Mouse (Mus musculus): ENCODE measurements at regions not wholly inside any gene's neighbourhood (a gene's known extent, or its start where the extent isn't known, plus 50 kb on each side); places are given as distances from the start of the nearest gene placed in this dataset.

DNA sequence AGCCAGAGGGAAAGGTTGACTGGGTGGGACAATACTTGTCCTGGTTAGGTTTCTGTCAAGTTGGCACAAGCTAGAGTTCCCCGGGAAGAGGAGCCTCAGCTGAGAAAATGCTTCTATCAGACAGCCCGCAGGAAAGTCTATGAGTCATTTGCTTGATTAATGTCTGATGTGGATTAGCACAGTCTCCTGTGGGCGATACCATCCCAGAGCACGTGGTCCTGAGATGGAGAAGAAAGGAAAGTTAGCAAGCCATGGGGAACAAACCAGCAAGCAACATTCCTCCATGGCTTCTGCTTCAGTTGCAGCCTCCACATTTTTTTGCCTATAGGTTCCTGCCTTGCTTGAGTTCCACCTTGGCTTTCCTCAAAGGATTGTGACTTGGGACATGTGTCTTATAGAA is 121.8 kb downstream of the Rchy1 start:
- no peaks in the 10 kb centered on the region for H3K4me1 ChIP-seq (ENCODE audit: insufficient read depth)
- H3K4me3 ChIP-seq (ENCODE audit: low read depth, low read length), result no peak overlapping the region
- ATAC-seq (no peak), DNase-seq (no peak)
- no peaks in the 10 kb centered on the region for H3K27me3 ChIP-seq (ENCODE audit: insufficient read depth, low read length)
- no peaks in the 10 kb centered on the region for H3K36me3 ChIP-seq (ENCODE audit: insufficient read depth)
- H3K4me2 ChIP-seq (ENCODE audit: low read depth), result no peak overlapping the region
- H3K9ac ChIP-seq, result no peak overlapping the region
- H3K27ac ChIP-seq (ENCODE audit: low read depth, low read length), result no peak overlapping the region
- no peaks in the 10 kb centered on the region for H3K9me3 ChIP-seq (ENCODE audit: low read length)
- no peak for TF ChIP-seq CTCF (IDR thresholded peaks at IDR 0.05; ENCODE audit: low read depth)
- 88% methylated on average over 4 of the region's 4 CpGs for WGBS

DNA sequence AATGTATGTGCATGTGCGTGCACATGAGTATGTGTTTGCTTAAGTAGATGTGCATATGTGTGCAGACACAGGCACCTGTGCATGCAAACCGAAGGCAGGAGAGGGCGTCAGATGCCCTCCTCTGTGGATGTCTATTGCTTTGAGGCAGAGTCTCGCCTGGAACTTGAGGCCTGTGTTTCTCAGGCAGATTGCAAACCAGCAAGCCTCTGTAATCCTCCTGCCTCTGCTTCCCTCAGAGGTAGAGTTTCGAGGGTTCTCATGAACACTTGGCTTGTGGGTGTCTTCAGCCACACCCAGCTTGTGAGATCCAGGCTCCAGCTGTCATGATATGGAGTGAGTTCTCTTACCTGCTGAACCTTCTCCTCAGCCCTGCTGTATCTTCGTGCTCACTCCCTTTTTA is 134.4 kb downstream of the Rchy1 start:
- Histone ChIP-seq H3K4me3 (ENCODE audit: low read depth, low read length) (no peak overlapping the region), H3K27ac (ENCODE audit: low read depth, low read length) (no peak overlapping the region), H3K9me3 (ENCODE audit: low read length) (no peaks in the 10 kb centered on the region), H3K9ac (no peak overlapping the region), H3K27me3 (ENCODE audit: insufficient read depth, low read length) (no peaks in the 10 kb centered on the region), H3K36me3 (ENCODE audit: insufficient read depth) (no peaks in the 10 kb centered on the region), H3K4me2 (ENCODE audit: low read depth) (no peak overlapping the region), H3K4me1 (ENCODE audit: insufficient read depth) (no peaks in the 10 kb centered on the region)
- DNase-seq (no peak), ATAC-seq (no peak)
- 84% methylated on average over 6 of the region's 6 CpGs for WGBS
- TF ChIP-seq CTCF (IDR thresholded peaks at IDR 0.05; ENCODE audit: low read depth), result no peak

DNA sequence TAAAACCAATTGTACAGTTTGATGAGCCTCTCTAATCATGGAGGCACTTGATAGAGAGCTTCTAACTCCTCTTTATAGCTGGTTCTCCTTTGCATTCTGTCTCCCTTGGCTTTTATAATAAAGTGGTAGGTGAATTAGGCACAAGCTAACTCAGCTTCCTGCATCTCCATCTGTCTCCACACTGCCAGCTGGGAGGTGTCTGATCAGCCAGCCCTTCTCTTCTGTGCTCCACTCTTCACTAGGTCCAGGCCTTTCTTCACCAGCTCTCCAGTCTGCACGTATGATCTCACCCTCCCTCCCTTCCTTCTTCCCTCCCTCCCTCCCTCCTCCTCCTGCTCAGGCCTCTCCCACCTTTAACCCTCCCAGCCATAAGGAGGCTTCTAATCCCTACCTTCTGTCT is 136.2 kb downstream of the Rchy1 start:
- 24% methylated on average over 1 of the region's 1 CpGs for WGBS
- TF ChIP-seq CTCF (IDR thresholded peaks at IDR 0.05; ENCODE audit: low read depth), result no peak
- DNase-seq (no peak), ATAC-seq (no peak)
- Histone ChIP-seq H3K27ac (ENCODE audit: low read depth, low read length) (no peak overlapping the region), H3K4me1 (ENCODE audit: insufficient read depth) (no peaks in the 10 kb centered on the region), H3K4me3 (ENCODE audit: low read depth, low read length) (no peak overlapping the region), H3K4me2 (ENCODE audit: low read depth) (no peak overlapping the region), H3K9ac (no peak overlapping the region), H3K27me3 (ENCODE audit: insufficient read depth, low read length) (no peaks in the 10 kb centered on the region), H3K36me3 (ENCODE audit: insufficient read depth) (no peaks in the 10 kb centered on the region), H3K9me3 (ENCODE audit: low read length) (no peaks in the 10 kb centered on the region)

DNA sequence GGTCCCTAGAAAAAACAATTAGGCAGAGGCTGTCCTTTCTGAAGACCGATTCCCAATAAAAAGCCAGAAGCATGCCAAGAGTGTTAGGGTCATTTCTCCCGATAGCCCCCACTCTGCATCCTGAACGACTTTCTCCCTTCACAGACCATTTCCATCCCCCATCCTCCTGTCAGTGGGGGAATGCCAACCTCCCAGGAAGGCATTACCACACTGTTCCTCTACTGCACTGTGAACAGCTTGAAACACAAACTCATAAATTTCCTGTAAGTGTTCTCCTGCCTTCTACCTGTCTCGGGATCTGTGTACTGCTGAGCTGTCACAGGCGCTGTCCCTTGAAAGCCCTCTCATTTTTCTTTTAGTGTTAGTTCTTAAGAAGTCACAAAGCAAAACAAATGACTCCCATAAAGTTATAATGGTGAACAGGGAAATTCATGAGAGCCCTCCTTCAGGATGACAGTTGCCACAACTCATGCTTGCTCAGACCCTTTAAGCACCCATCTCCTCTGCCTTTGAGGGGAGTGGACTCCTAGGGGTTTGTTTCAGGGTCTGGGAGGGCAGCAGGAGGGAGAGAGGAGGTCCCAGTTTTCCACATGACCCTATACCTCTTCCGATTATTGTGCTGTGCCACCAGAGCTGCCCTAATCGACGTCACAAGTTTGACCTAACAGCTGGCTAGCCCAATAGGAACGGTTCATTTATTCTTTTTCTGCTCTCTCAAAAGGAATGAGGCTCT is 139.9 kb downstream of the Rchy1 start:
- no peak overlapping the region for H3K4me2 ChIP-seq (ENCODE audit: low read depth)
- TF ChIP-seq CTCF (IDR thresholded peaks at IDR 0.05; ENCODE audit: low read depth), result no peak
- H3K4me3 ChIP-seq (ENCODE audit: low read depth, low read length), result no peak overlapping the region
- no peak overlapping the region for H3K9ac ChIP-seq
- no peaks in the 10 kb centered on the region for H3K36me3 ChIP-seq (ENCODE audit: insufficient read depth)
- DNase-seq, result no peak
- no peaks in the 10 kb centered on the region for H3K27me3 ChIP-seq (ENCODE audit: insufficient read depth, low read length)
- WGBS, result 72% methylated on average over 9 of the region's 9 CpGs
- no peak for ATAC-seq
- no peaks in the 10 kb centered on the region for H3K9me3 ChIP-seq (ENCODE audit: low read length)
- H3K27ac ChIP-seq (ENCODE audit: low read depth, low read length), result no peak overlapping the region
- no peaks in the 10 kb centered on the region for H3K4me1 ChIP-seq (ENCODE audit: insufficient read depth)

DNA sequence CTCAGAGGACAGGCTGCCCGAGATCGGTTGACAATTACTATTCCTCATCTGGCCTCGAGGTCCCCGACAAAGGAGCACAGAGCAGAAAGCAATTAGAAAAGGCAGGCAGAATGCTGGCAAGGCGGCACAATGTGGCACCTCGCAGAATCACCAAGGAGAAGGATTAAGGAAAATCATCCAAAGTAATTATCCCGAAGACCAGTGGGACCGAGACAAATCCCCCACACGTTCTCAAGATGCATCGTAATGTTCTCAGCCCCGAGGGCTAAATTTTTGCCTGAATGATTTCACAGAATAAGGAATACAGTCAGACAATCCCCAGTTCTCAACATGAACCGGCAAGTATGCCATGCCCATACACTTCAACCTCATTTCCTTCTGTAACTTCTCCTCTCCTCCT is 144.1 kb downstream of the Rchy1 start:
- WGBS, result 7% methylated on average over 12 of the region's 12 CpGs
- no peak overlapping the region for H3K27ac ChIP-seq (ENCODE audit: low read depth, low read length)
- H3K4me1 ChIP-seq (ENCODE audit: insufficient read depth), result no peaks in the 10 kb centered on the region
- no peak for DNase-seq
- no peaks in the 10 kb centered on the region for H3K9me3 ChIP-seq (ENCODE audit: low read length)
- H3K9ac ChIP-seq, result no peak overlapping the region; the same call in 1 of the 2 replicates
- H3K36me3 ChIP-seq (ENCODE audit: insufficient read depth), result no peaks in the 10 kb centered on the region
- ATAC-seq, result peak; percentile 45
- no peak overlapping the region for H3K4me3 ChIP-seq (ENCODE audit: low read depth, low read length)
- H3K4me2 ChIP-seq (ENCODE audit: low read depth), result peak overlapping the region; percentile 31; the same call in 1 of the 2 replicates
- no peak for TF ChIP-seq CTCF (IDR thresholded peaks at IDR 0.05; ENCODE audit: low read depth)
- no peaks in the 10 kb centered on the region for H3K27me3 ChIP-seq (ENCODE audit: insufficient read depth, low read length)

DNA sequence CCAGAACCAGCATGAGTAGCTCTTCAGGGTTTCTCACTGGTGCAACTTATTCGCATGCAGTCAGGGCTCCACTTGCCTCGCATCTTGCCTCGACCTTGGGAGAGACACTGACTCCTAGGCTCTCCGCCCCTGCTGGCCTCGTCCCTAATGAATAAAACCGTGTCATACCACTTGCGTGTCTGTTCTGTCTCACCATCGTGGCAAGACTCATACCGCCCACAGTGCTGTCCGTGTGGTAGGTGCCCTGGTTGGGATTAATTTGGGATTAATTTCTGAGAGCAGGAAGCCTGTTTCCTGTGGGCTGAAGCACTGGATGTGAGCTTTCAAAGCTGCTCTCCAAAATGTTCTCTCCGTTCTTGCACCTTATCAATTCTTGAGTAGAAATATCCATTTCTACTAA is 144.7 kb downstream of the Rchy1 start:
- DNase-seq (no peak), ATAC-seq (no peak)
- Histone ChIP-seq H3K4me1 (ENCODE audit: insufficient read depth) (no peaks in the 10 kb centered on the region), H3K27ac (ENCODE audit: low read depth, low read length) (no peak overlapping the region), H3K27me3 (ENCODE audit: insufficient read depth, low read length) (no peaks in the 10 kb centered on the region), H3K9me3 (ENCODE audit: low read length) (no peaks in the 10 kb centered on the region), H3K36me3 (ENCODE audit: insufficient read depth) (no peaks in the 10 kb centered on the region), H3K4me3 (ENCODE audit: low read depth, low read length) (no peak overlapping the region), H3K9ac (no peak overlapping the region; the same call in 1 of the 2 replicates), H3K4me2 (ENCODE audit: low read depth) (0 out of 2 replicates have a peak overlapping the region, but pooled peaks have one; percentile 31)
- WGBS, result 56% methylated on average over 11 of the region's 11 CpGs
- no peak for TF ChIP-seq CTCF (IDR thresholded peaks at IDR 0.05; ENCODE audit: low read depth)

DNA sequence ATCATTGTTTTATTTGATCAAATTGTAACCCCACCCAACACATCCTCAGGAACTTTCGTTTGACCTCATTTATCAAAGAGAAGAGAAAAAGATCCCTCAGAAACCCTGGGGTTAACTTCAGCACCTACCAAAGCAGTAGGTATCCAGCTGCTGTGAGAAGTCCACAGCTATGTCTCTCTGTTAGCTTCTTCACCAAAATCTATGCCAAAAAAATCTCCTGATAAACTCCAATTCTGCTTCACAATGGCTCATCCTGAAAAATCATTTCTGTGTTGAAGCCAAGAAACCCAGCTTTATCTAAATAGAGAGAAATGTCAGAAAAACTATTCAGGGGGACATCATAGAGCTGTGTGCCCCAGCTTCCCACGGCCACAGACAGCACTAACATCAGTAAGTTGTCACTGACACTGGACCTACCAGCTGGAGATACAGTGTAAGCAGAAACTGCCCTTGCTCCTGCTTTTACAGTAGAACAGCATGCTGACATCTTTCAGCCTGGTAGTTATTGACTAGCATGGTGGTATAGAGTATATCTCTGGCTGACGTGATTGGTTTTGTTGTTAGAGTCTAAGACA is 146.4 kb downstream of the Rchy1 start:
- Histone ChIP-seq H3K9me3 (ENCODE audit: low read length) (no peaks in the 10 kb centered on the region), H3K27ac (ENCODE audit: low read depth, low read length) (no peak overlapping the region), H3K36me3 (ENCODE audit: insufficient read depth) (no peaks in the 10 kb centered on the region), H3K4me3 (ENCODE audit: low read depth, low read length) (no peak overlapping the region), H3K27me3 (ENCODE audit: insufficient read depth, low read length) (no peaks in the 10 kb centered on the region), H3K9ac (no peak overlapping the region), H3K4me2 (ENCODE audit: low read depth) (no peak overlapping the region), H3K4me1 (ENCODE audit: insufficient read depth) (no peaks in the 10 kb centered on the region)
- 80% methylated on average over 3 of the region's 3 CpGs for WGBS
- no peak for DNase-seq
- ATAC-seq, result no peak
- TF ChIP-seq CTCF (IDR thresholded peaks at IDR 0.05; ENCODE audit: low read depth), result no peak

All from forebrain, postnatal 0 days (tissue).